Mouse (Mus musculus): Measurements from ENCODE around the gene Usp11.
"Not testable (repeated sequence)": the region's sequence is repeated elsewhere in the genome, so short reads cannot be mapped to it uniquely, and the experiment has no call there.

Usp11 gene

DNA sequence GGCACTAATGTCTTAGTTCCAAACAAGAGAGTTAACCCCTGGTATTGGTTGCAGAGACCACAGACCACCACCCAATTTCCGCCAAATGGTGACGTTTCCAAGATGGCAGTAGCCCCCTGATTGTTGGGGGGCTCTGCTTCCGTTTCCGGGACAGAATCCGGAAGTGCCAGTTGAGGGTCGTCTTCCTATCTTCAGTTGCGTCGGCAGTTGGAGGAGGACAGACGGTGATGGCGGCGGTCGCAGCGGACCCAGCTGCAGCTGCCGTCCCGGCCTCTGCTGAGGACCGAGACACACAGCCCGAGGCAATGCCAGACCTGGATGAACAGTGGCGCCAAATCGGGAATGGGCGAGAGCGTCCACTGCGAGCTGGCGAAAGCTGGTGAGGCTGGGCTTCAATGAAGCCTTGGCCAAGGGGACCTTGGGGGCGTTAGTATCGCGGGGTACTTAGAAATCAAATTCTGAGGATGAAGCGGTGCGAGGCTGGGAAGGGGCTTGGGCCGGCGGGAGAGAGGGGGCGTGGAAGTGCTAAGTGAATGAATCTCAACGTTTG is at the start of gene Usp11:
Usp11 (plus strand) TSS at position 166 of the 550 bp plus-strand sequence.
- DNase-seq (ENCODE audit: low spot score in 2 of 2) = peak; percentile 76 to 81

DNA sequence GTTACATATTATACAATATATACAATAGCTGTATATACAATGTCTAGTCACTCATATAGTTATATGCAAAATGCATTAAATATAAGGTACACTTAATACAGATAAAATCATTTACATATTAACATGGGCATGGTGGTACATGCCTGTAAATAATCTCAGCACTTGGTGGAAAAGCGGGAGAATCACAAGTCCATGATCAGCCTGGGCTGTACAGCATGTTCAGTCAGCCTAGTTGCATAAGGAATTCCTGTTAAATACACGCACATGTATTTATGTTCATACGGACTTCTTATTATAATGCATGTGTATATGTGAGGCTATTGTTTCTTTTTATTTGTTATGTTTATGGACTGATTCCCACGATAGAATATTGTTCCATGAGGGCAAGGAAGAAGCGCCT is 46.1 kb upstream of the Usp11 start:
- no peak for DNase-seq (ENCODE audit: low spot score in 2 of 2)

- DNase-seq (ENCODE audit: low spot score in 2 of 2) = peak; percentile 91 to 92
Measured at GRCm38 (mm10) chrX:20658026-20658652, 45.6 kb upstream of the Usp11 start, which contains the start of gene Uba1. Gene Uba1, plus strand, starts transcription at chrX:20658326.

DNA sequence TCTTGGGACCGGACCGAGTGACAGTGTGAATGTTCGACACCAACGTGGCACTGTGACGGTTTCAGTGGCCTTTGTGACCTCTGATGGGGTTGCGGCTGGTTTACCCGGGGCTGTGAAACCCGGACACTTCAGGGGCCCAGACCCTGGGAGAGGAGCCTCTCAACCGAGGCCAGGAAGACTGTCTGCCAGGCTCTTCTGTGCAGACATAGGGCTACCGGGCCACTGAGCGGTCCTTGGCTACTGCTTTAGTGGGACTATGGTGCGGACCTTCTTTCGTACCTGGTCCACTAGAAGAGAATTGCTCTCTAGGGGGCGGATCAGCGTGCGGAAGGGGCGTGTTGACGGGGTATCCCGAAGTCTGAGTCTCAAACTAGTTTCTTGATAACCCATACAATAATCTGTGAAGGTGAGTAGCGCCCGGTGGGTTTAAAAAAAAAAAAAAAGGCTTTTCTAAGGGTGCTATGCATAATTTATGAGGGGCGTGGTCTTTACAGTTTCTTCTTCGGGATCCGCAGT is 44.8 kb upstream of the Usp11 start:
- peak in 1 of 2 experiments; percentile 28 for DNase-seq (ENCODE audit: low spot score in 2 of 2)

- DNase-seq (ENCODE audit: low spot score in 2 of 2) = peak in 1 of 2 experiments; percentile 33
Measured at GRCm38 (mm10) chrX:20662317-20662715, 41.4 kb upstream of the Usp11 start.

DNA sequence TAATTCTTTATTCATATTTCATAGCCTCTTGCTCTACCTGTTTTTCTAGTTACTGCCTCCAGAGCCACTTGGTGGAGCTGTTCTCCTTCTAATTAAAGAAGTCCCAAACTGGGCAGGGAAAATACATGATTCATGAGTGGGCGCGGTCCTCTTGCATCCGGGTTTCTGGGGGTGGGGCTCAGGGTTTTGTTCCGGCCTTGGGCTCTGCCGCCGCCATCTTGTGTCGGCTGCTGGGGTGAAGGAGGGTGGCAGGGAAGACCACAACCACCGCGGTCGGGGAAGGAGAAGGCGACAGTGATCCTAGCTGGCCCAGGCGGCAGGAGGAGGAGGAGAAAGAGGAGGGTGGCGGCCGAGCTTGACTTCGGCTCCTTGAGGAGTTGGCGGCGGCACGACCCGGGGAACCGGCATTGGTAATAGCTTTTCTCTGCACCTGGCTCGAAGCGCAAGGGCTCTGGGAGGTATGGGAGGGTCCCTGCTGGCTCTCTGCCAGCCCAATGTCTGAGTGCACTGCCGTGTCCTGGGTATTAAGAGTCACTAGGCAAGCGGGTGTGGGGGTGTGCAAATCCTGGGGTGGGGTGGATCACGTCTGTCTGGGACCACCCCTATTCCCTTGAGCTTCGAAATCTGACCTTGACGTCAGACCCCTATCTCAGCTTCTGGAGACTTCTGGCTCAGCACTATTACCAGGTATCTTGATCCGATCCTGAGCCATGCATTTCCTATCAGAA is 40.8 kb upstream of the Usp11 start:
- DNase-seq (ENCODE audit: low spot score in 2 of 2) = peak; percentile 90 to 91

DNA sequence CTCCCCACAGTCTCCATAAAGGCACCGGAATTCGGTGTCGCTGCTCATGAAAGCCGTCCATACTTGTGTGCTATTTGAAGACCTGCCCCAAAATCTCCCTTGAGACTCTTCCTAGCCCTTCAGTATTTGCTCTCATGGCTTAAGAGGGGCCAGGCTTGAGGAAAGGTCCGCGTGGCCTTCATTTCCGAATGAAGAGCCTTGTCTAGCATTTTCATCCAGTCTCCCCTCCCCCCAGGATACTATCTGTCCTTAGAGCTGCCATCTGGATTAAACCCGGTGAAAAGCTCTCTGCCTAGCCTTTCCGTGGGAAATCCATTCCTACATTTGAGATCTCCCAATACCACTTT is 40.3 kb upstream of the Usp11 start:
- DNase-seq (ENCODE audit: low spot score in 2 of 2) = no peak

DNA sequence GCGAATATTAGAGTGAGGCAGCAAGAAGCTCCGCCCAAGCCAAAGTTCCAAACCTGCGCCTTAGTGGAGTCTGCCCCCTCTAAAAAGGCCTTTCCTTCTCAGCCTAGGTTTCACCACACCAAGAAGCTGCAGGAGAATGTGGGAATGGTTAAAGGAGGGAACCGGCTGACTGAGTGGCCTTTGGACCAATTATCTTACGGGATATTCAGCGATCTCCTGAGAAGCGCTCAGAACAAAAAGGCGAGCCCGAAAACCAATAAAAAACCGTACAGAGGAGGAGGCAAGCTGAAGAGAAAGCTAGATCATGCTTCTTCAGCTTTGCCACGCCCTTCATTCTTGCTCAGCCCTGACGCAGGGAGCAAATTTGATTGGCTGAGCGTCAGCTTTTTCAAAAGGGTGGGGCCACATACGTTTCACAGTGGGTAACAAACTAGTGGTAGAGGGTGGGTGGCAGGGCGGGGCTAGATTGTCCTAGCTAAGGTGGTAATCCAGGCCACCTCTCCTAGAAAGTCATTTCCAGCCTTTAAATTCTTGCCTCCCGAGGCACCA is 16.1 kb upstream of the Usp11 start, which contains the start of gene Cdk16:
Cdk16 (plus strand) TSS at position 436 of the 549 bp plus-strand sequence.
- peak; percentile 91 to 94 for DNase-seq (ENCODE audit: low spot score in 2 of 2)

GRCm38 (mm10) chrX:20688068-20688547 is 15.6 kb upstream of the Usp11 start:
- DNase-seq (ENCODE audit: low spot score in 2 of 2) = peak; percentile 90 to 91

- DNase-seq (ENCODE audit: low spot score in 2 of 2) = peak; percentile 60 to 68
Measured at GRCm38 (mm10) chrX:20688615-20689014, 15.1 kb upstream of the Usp11 start.

DNA sequence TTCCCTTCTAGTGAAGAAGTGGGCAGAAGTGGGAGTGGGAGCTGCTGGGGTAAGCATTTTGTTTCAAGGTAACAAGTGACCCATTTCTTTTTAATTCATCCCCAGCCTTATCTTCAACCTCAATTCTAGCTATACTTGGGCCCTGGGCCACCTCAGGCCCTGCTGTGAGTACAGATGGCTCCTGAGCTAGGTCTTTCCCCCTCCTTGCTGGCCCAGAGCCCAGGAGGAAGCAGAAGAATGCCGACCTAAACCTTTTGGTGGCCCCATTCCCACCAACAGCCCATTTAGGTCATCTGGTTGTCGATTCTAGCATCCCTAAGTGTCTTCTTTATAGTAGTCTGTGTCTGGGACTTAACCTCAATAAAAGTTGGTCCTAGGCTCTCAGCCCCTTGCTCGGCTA is 12.1 kb upstream of the Usp11 start:
- DNase-seq (ENCODE audit: low spot score in 2 of 2) = no peak

- DNase-seq (ENCODE audit: low spot score in 2 of 2) = no peak
Measured at GRCm38 (mm10) chrX:20692616-20693015, 11.1 kb upstream of the Usp11 start.

DNA sequence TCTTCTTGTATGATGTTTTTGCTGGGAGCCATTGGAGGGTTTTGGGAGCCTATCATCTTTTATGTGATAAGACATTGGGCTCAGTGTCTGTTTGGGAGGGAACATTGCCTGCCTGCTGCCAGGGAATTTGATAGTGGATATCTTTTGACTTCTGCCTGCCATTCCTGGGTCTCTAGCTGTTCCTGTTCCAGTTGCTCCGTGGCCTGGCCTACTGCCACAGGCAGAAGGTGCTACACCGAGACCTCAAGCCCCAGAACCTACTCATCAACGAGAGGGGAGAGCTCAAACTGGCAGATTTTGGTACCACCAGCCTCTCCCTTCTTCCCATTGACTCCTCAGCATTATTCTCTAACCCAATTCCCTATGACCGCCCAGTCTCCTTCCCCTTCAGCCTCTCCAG is 7.9 kb upstream of the Usp11 start:
- no peak for DNase-seq (ENCODE audit: low spot score in 2 of 2)

- DNase-seq (ENCODE audit: low spot score in 2 of 2) = peak; percentile 87 to 91
Measured at GRCm38 (mm10) chrX:20704295-20705082, 783 bp downstream of the Usp11 start.

- no peak for DNase-seq (ENCODE audit: low spot score in 2 of 2)
Measured at GRCm38 (mm10) chrX:20705083-20705402, 1.3 kb downstream of the Usp11 start.

GRCm38 (mm10) chrX:20728681-20729080 is 25.0 kb downstream of the Usp11 start:
- no peak for DNase-seq (ENCODE audit: low spot score in 2 of 2)

- not testable (repeated sequence) for DNase-seq (ENCODE audit: low spot score in 2 of 2)
Measured at GRCm38 (mm10) chrX:20730048-20730447, 26.3 kb downstream of the Usp11 start.

DNA sequence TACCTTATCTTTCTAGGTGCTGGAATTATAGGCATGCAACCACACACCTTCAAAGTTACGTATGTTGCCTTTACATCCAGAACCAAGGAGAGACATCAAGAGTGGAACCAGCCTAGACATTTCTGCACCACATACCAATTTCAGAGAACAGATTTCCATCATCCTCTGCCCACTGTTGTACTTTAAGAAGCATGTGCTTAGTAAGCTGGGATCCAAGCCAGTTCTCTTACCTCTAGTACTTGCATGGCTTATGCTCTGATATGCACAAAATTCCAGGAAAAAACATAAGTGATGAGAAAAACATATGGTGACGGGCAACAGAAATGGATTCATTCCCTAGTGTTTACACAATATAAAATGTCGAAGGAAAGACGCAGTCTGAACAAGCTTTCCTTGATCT is 32.8 kb downstream of the Usp11 start:
- no peak for DNase-seq (ENCODE audit: low spot score in 2 of 2)

DNA sequence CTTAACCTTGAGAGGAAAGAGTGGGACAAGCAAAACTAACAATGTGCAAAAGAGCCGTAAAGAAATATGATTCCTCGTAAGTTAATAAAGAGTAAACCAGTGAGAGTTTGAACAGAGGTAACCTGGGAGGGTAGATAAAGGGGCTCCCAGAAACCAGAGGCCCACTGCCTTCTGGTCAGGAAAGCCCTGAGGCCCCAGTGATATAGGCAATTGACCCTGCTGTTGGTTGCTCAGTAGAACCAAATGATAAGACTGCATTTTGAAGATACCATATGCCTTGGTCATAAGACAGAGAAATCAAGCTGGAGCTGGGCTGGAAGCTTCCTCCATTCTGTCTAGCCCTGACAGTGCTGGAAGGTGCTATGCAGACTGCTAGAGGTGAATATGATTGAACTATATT is 45.1 kb downstream of the Usp11 start:
- no peak for DNase-seq (ENCODE audit: low spot score in 2 of 2)

GRCm38 (mm10) chrX:20761201-20761600 is 57.5 kb downstream of the Usp11 start:
- DNase-seq (ENCODE audit: low spot score in 2 of 2) = no peak
